Mouse (Mus musculus) embryonic facial prominence, embryonic 12.5 days (tissue): Measurements from ENCODE around the gene Acot7. TPM values are rescaled to one million over a fixed set of nuclear protein-coding genes. Genes with fewer than 3 reads are reported as not detected.
A peak's percentile ranks its signal among the peaks of the same experiment; 100 is the strongest.

ENCODE experiments used
- ATAC-seq: fragments of 200-750 bp; cut with Nextera tagmentation; 2 replicates; pipeline ENCODE4 v1.8.0; 2017; ENCODE audit not compliant: insufficient number of reproducible peaks, insufficient read depth, low FRiP score, low TSS enrichment
- H3K27ac ChIP-seq: fragments of 300-500 bp; sonication (generic); 2 replicates; pipeline ENCODE4 v1.5.1; 2016; ENCODE audit warnings: mild to moderate bottlenecking
- H3K27me3 ChIP-seq: fragments of 300-500 bp; sonication (generic); 2 replicates; pipeline ENCODE4 v1.6.1; 2016; ENCODE audit warnings: mild to moderate bottlenecking, moderate library complexity
- H3K36me3 ChIP-seq: fragments of 300-500 bp; sonication (generic); 2 replicates; pipeline ENCODE4 v1.6.1; 2016; ENCODE audit warnings: mild to moderate bottlenecking
- H3K4me1 ChIP-seq: fragments of 300-500 bp; sonication (generic); 2 replicates; pipeline ENCODE4 v1.6.1; 2016
- H3K4me2 ChIP-seq: fragments of 300-500 bp; sonication (generic); replicated peaks from 2 replicates; pipeline ENCODE4 v1.6.1; 2016; ENCODE audit warnings: mild to moderate bottlenecking, moderate library complexity
- H3K4me3 ChIP-seq: fragments of 300-500 bp; sonication (generic); 2 replicates; pipeline ENCODE4 v1.5.1; 2016; ENCODE audit warnings: mild to moderate bottlenecking
- H3K9ac ChIP-seq: fragments of 300-500 bp; sonication (generic); 2 replicates; pipeline ENCODE4 v1.6.1; 2016; ENCODE audit warnings: mild to moderate bottlenecking, moderate library complexity
- H3K9me3 ChIP-seq: fragments of 300-500 bp; sonication (generic); 2 replicates; pipeline ENCODE4 v1.6.1; 2016; ENCODE audit warnings: mild to moderate bottlenecking, moderate library complexity
- WGBS: fragments of 180-500 bp; shearing (Covaris S2); methylation state at CpG from one replicate; pipeline ENCODE4 v1.1.7; 2016; 5-methylcytosine and 5-hydroxymethylcytosine counted together
- polyA plus RNA-seq: library from polyadenylated mRNA; unstranded; fragments of >200 nt; fragmentation: Nextera tagmentation; extraction: Ambion mirVana; gene quantifications from 2 replicates; pipeline ENCODE4 v1.2.1, GENCODE M21; 2016

Gene Acot7
- polyA plus RNA-seq, 1 experiment from 2014 or later, result 57.9 TPM

GRCm38 (mm10) chr4:152285505-152285904 is 107.6 kb downstream of the Acot7 start:
- Histone ChIP-seq H3K4me2 (no peak overlapping the region), H3K9ac (no peak overlapping the region), H3K9me3 (peaks cover 3% of the 10 kb centered on the region; the same call in 1 of the 2 replicates), H3K27ac (no peak overlapping the region), H3K27me3 (peaks cover 94% of the 10 kb centered on the region), H3K4me3 (no peak overlapping the region), H3K4me1 (peaks cover 20% of the 10 kb centered on the region), H3K36me3 (no peaks in the 10 kb centered on the region)
- WGBS, result 5% methylated on average over 10 of the region's 10 CpGs
- ATAC-seq, result no peak

GRCm38 (mm10) chr4:152286183-152286582 is 108.2 kb downstream of the Acot7 start:
- Histone ChIP-seq H3K4me3 (peak overlapping the region; percentile 20; the same call in 1 of the 2 replicates), H3K9ac (no peak overlapping the region), H3K4me1 (peaks cover 27% of the 10 kb centered on the region), H3K27ac (no peak overlapping the region), H3K36me3 (no peaks in the 10 kb centered on the region), H3K9me3 (peaks cover 3% of the 10 kb centered on the region; the same call in 1 of the 2 replicates), H3K27me3 (peaks cover 94% of the 10 kb centered on the region), H3K4me2 (peak overlapping the region; percentile 38)
- WGBS, result 4% methylated on average over 32 of the region's 32 CpGs
- ATAC-seq, result no peak

GRCm38 (mm10) chr4:152286887-152287286 is 109.0 kb downstream of the Acot7 start:
- Histone ChIP-seq H3K27ac (no peak overlapping the region), H3K4me3 (0 out of 2 replicates have a peak overlapping the region, but pooled peaks have one; percentile 1), H3K4me2 (peak overlapping the region; percentile 38), H3K27me3 (peaks cover 94% of the 10 kb centered on the region), H3K9me3 (peaks cover 3% of the 10 kb centered on the region; the same call in 1 of the 2 replicates), H3K36me3 (no peaks in the 10 kb centered on the region), H3K9ac (no peak overlapping the region), H3K4me1 (peaks cover 27% of the 10 kb centered on the region)
- ATAC-seq, result no peak
- 5% methylated on average over 26 of the region's 26 CpGs for WGBS

GRCm38 (mm10) chr4:152287317-152288120 is 109.6 kb downstream of the Acot7 start:
- no peak for ATAC-seq
- Histone ChIP-seq H3K27ac (no peak overlapping the region), H3K9me3 (peaks cover 3% of the 10 kb centered on the region; the same call in 1 of the 2 replicates), H3K36me3 (no peaks in the 10 kb centered on the region), H3K4me3 (no peak overlapping the region), H3K27me3 (peaks cover 94% of the 10 kb centered on the region), H3K9ac (no peak overlapping the region), H3K4me1 (peaks cover 27% of the 10 kb centered on the region), H3K4me2 (no peak overlapping the region)
- 10% methylated on average over 19 of the region's 19 CpGs for WGBS

- peaks cover 18% of the 10 kb centered on the region for H3K4me1 ChIP-seq
- 39% methylated on average over 18 of the region's 18 CpGs for WGBS
- no peak for ATAC-seq
These were observed 110.5 kb downstream of the Acot7 start for GRCm38 (mm10) chr4:152288398-152288945.

GRCm38 (mm10) chr4:152290385-152290784 is 112.5 kb downstream of the Acot7 start:
- ATAC-seq, result no peak
- H3K27ac ChIP-seq, result no peak overlapping the region
- peaks cover 83% of the 10 kb centered on the region for H3K27me3 ChIP-seq
- peak overlapping the region; percentile 29 for H3K4me3 ChIP-seq
- H3K4me1 ChIP-seq, result peaks cover 18% of the 10 kb centered on the region
- H3K4me2 ChIP-seq, result peak overlapping the region; percentile 56
- WGBS, result under 1% methylated on average over 39 of the region's 39 CpGs
- peak overlapping the region; percentile 41 for H3K9ac ChIP-seq
- H3K36me3 ChIP-seq, result no peaks in the 10 kb centered on the region
- peaks cover 3% of the 10 kb centered on the region; the same call in 1 of the 2 replicates for H3K9me3 ChIP-seq

More at GRCm38 (mm10) chr4:152288398-152288945, 110.5 kb downstream of the Acot7 start:
- Histone ChIP-seq H3K27me3 (peaks cover 94% of the 10 kb centered on the region), H3K4me3 (no peak overlapping the region), H3K9me3 (peaks cover 3% of the 10 kb centered on the region; the same call in 1 of the 2 replicates), H3K27ac (no peak overlapping the region), H3K9ac (no peak overlapping the region), H3K4me2 (no peak overlapping the region), H3K36me3 (no peaks in the 10 kb centered on the region)

- Histone ChIP-seq H3K27ac (no peak overlapping the region), H3K4me2 (peak overlapping the region; percentile 56), H3K4me1 (peaks cover 22% of the 10 kb centered on the region), H3K9me3 (peaks cover 3% of the 10 kb centered on the region; the same call in 1 of the 2 replicates), H3K9ac (no peak overlapping the region), H3K36me3 (no peaks in the 10 kb centered on the region), H3K27me3 (peaks cover 83% of the 10 kb centered on the region), H3K4me3 (peak overlapping the region; percentile 29; the same call in 1 of the 2 replicates)
- WGBS, result 6% methylated on average over 11 of the region's 11 CpGs
- ATAC-seq, result no peak
These were observed 113.1 kb downstream of the Acot7 start for GRCm38 (mm10) chr4:152290991-152291390.

- peaks cover 22% of the 10 kb centered on the region for H3K4me1 ChIP-seq
These were observed 113.6 kb downstream of the Acot7 start, which contains the start of gene Hes3 for GRCm38 (mm10) chr4:152291562-152291961. TSS of gene Hes3 (minus strand) at chr4:152291662.

GRCm38 (mm10) chr4:152292102-152292765 is 114.3 kb downstream of the Acot7 start:
- no peak overlapping the region for H3K9ac ChIP-seq
- ATAC-seq, result no peak
- H3K27me3 ChIP-seq, result peaks cover 71% of the 10 kb centered on the region
- no peak overlapping the region for H3K27ac ChIP-seq
- H3K36me3 ChIP-seq, result no peaks in the 10 kb centered on the region
- H3K4me1 ChIP-seq, result peaks cover 20% of the 10 kb centered on the region
- H3K4me2 ChIP-seq, result no peak overlapping the region
- no peak overlapping the region for H3K4me3 ChIP-seq
- 20% methylated on average over 12 of the region's 12 CpGs for WGBS
- peaks cover 3% of the 10 kb centered on the region; the same call in 1 of the 2 replicates for H3K9me3 ChIP-seq

More at GRCm38 (mm10) chr4:152291562-152291961, 113.6 kb downstream of the Acot7 start, which contains the start of gene Hes3:
- H3K36me3 ChIP-seq, result no peaks in the 10 kb centered on the region
- 20% methylated on average over 6 of the region's 6 CpGs for WGBS
- peak within 1 kb of the TSS; percentile 41; the same call in 1 of the 2 replicates for H3K9ac ChIP-seq
- H3K4me3 ChIP-seq, result peak within 1 kb of the TSS; percentile 29
- H3K4me2 ChIP-seq, result peak within 1 kb of the TSS; percentile 56
- peaks cover 78% of the 10 kb centered on the region for H3K27me3 ChIP-seq
- no peak within 1 kb of the TSS for H3K27ac ChIP-seq
- ATAC-seq, result no peak
- H3K9me3 ChIP-seq, result peaks cover 3% of the 10 kb centered on the region; the same call in 1 of the 2 replicates

- Histone ChIP-seq H3K9ac (no peak overlapping the region), H3K36me3 (peaks cover under 1% of the 10 kb centered on the region; the same call in 1 of the 2 replicates), H3K4me2 (no peak overlapping the region), H3K4me3 (no peak overlapping the region), H3K27ac (no peak overlapping the region), H3K9me3 (no peaks in the 10 kb centered on the region), H3K4me1 (peaks cover 32% of the 10 kb centered on the region), H3K27me3 (peaks cover 56% of the 10 kb centered on the region)
- ATAC-seq, result no peak
- 51% methylated on average over 10 of the region's 10 CpGs for WGBS
These were observed 116.4 kb downstream of the Acot7 start for GRCm38 (mm10) chr4:152294188-152294929.

GRCm38 (mm10) chr4:152295916-152296315 is 118.0 kb downstream of the Acot7 start:
- H3K4me3 ChIP-seq, result no peak overlapping the region
- no peak overlapping the region for H3K4me2 ChIP-seq
- H3K9me3 ChIP-seq, result no peaks in the 10 kb centered on the region
- H3K36me3 ChIP-seq, result peaks cover 15% of the 10 kb centered on the region
- H3K27ac ChIP-seq, result no peak overlapping the region
- H3K4me1 ChIP-seq, result peaks cover 22% of the 10 kb centered on the region
- no peak for ATAC-seq
- no peak overlapping the region for H3K9ac ChIP-seq
- peaks cover 41% of the 10 kb centered on the region for H3K27me3 ChIP-seq
- 38% methylated on average over 4 of the region's 4 CpGs for WGBS
